Mouse (Mus musculus) hindbrain, embryonic 12.5 days (tissue): ENCODE data around the gene Aox3. TPM values are rescaled to one million over a fixed set of nuclear protein-coding genes. Genes with fewer than 3 reads are reported as not detected.

Experiments
- ATAC-seq: fragments of 200-750 bp; cut with Nextera tagmentation; 2 replicates; pipeline ENCODE4 v1.8.0; 2017; ENCODE audit warnings: moderate TSS enrichment; ENCODE audit not compliant: low FRiP score
- H3K27ac ChIP-seq: fragments of 300-500 bp; sonication (generic); 2 replicates; pipeline ENCODE4 v1.5.1; 2016; ENCODE audit warnings: mild to moderate bottlenecking
- H3K27me3 ChIP-seq: fragments of 300-500 bp; sonication (generic); 2 replicates; pipeline ENCODE4 v1.6.1; 2016; ENCODE audit warnings: mild to moderate bottlenecking
- H3K36me3 ChIP-seq: fragments of 300-500 bp; sonication (generic); 2 replicates; pipeline ENCODE4 v1.6.1; 2016; ENCODE audit warnings: mild to moderate bottlenecking
- H3K4me1 ChIP-seq: fragments of 300-500 bp; sonication (generic); 2 replicates; pipeline ENCODE4 v1.6.1; 2016
- H3K4me2 ChIP-seq: fragments of 300-500 bp; sonication (generic); replicated peaks from 2 replicates; pipeline ENCODE4 v1.6.1; 2016; ENCODE audit warnings: mild to moderate bottlenecking
- H3K4me3 ChIP-seq: fragments of 300-500 bp; sonication (generic); 2 replicates; pipeline ENCODE4 v1.5.1; 2016; ENCODE audit warnings: mild to moderate bottlenecking
- H3K9ac ChIP-seq: fragments of 300-500 bp; sonication (generic); 2 replicates; pipeline ENCODE4 v1.6.1; 2016; ENCODE audit warnings: mild to moderate bottlenecking, moderate library complexity
- H3K9me3 ChIP-seq: fragments of 300-500 bp; sonication (generic); replicated peaks from 2 replicates; pipeline ENCODE4 v1.6.1; 2016; ENCODE audit warnings: mild to moderate bottlenecking
- WGBS: fragments of 180-500 bp; shearing (Covaris S2); methylation state at CpG from one replicate; pipeline ENCODE4 v1.1.7; 2016; 5-methylcytosine and 5-hydroxymethylcytosine counted together
- polyA plus RNA-seq: library from polyadenylated mRNA; unstranded; fragments of >200 nt; fragmentation: Nextera tagmentation; extraction: Ambion mirVana; gene quantifications from 2 replicates; pipeline ENCODE4 v1.2.1, GENCODE M21; 2016

Gene Aox3
- polyA plus RNA-seq, 1 experiment from 2014 or later, result not detected

DNA sequence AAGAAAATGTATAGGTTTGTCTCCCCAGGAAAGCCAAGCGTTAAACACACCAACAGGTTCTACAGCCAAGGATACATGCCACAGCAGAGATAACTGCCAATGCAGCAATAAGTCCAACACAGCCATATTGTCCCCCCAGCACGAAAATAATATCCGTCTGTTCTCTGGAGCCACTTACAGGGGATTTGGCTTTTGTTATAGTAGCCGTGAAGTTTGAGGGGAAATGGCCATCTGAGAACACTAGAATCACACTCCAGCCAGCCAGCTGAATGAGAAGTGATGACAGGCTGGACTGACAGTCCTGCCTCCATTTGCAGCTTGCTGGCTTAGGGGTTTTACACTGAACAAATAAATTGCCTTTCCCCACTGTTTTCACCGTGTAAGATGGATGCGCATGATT lies 108.1 kb downstream of the Aox3 start:
- H3K36me3 ChIP-seq, result no peaks in the 10 kb centered on the region
- H3K9me3 ChIP-seq, result no peaks in the 10 kb centered on the region
- WGBS, result 68% methylated on average over 6 of the region's 6 CpGs
- no peaks in the 10 kb centered on the region for H3K4me1 ChIP-seq
- H3K9ac ChIP-seq, result no peak overlapping the region
- no peak overlapping the region for H3K4me3 ChIP-seq
- ATAC-seq, result no peak
- H3K27ac ChIP-seq, result no peak overlapping the region
- H3K4me2 ChIP-seq, result no peak overlapping the region
- H3K27me3 ChIP-seq, result no peaks in the 10 kb centered on the region

DNA sequence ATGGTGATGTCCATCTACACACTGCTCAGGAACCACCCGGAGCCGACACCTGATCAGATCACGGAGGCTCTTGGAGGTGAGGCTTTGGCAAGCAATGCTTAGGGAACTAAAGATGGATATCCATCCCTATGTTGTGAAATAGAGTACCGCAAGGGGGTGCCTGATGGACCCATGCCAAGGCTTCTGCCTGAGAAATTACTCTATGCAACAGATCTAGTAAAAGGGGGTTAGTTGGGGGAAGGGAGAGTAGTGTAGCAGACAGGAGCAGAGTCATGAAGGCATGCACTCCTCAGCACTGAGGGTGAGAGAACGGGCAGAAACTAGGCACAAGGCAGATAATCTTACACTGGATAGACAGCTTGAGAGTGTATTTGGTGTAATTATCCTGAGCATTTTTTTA lies 108.9 kb downstream of the Aox3 start:
- Histone ChIP-seq H3K4me3 (no peak overlapping the region), H3K36me3 (no peaks in the 10 kb centered on the region), H3K27ac (no peak overlapping the region), H3K9me3 (no peaks in the 10 kb centered on the region), H3K4me2 (no peak overlapping the region), H3K4me1 (no peaks in the 10 kb centered on the region), H3K27me3 (no peaks in the 10 kb centered on the region), H3K9ac (no peak overlapping the region)
- no peak for ATAC-seq
- 81% methylated on average over 5 of the region's 5 CpGs for WGBS

DNA sequence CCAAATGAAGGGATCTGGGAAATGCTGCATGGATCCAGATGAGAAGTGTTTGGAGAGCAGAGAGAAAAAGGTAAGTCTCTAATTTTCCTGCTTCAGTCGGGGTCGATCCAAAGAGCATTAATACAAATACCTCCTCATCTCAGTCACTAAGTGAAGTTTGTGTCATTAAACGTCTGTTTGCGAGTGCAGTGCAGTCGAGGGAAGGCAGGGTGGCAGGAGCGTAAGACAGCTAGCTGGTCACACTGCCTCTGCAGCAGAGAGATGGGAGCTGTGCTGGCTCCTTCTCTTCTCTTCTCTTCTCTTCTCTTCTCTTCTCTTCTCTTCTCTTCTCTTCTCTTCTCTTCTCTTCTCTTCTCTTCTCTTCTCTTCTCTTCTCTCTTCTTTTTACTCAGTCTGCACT lies 115.2 kb downstream of the Aox3 start:
- Histone ChIP-seq H3K4me2 (no peak overlapping the region), H3K27me3 (no peaks in the 10 kb centered on the region), H3K4me1 (0 out of 2 replicates have a peak, but pooled peaks cover 4% of the 10 kb centered on the region), H3K9ac (no peak overlapping the region), H3K36me3 (no peaks in the 10 kb centered on the region), H3K4me3 (no peak overlapping the region), H3K9me3 (no peaks in the 10 kb centered on the region), H3K27ac (no peak overlapping the region)
- no peak for ATAC-seq
- 78% methylated on average over 6 of the region's 6 CpGs for WGBS

DNA sequence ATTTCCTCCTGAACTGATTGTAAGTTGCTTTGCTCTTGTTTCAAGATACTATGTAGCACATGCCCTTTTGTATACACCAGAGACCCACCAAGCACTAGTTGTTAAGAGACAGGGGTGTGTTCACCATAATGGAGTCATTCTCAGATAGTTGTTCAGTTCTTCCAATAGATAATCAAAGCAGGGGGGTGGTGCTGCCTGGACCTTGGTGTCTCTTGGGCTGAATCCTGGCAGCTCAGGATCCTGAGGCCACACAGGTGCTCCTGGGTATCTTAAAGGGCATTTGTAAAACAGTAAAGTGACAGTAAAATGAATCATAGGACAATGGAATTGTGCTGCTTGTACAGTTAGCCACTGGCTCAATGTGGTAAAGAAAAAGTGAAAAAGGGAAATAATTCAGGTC lies 116.0 kb downstream of the Aox3 start:
- Histone ChIP-seq H3K27me3 (no peaks in the 10 kb centered on the region), H3K4me2 (no peak overlapping the region)

DNA sequence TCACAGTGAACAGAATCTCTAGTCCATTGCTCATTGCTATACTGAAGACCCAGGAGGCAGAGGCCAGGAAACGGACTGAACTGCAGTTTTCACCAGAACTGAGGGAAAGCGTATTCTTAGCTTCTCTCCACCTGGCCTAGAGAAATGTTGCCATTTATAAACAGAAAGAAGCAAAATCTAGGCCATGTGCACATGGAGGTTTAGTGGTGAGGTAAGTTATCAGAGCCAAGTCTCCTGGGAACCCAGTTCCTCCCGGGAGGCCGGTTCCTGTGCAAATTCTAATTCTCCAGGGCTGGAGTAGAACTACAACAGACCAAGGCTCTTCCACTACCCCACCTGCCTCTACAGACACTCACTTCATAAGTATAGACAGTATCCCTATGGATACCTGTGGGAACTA lies 116.8 kb downstream of the Aox3 start:
- no peaks in the 10 kb centered on the region for H3K9me3 ChIP-seq
- 92% methylated on average over 4 of the region's 4 CpGs for WGBS
- H3K27me3 ChIP-seq, result no peaks in the 10 kb centered on the region
- H3K4me3 ChIP-seq, result no peak overlapping the region
- H3K4me2 ChIP-seq, result no peak overlapping the region
- H3K4me1 ChIP-seq, result 0 out of 2 replicates have a peak, but pooled peaks cover 4% of the 10 kb centered on the region
- no peak overlapping the region for H3K27ac ChIP-seq
- no peak for ATAC-seq
- H3K9ac ChIP-seq, result no peak overlapping the region
- no peaks in the 10 kb centered on the region for H3K36me3 ChIP-seq

More for the DNA sequence above, 116.0 kb downstream of the Aox3 start:
- no peaks in the 10 kb centered on the region for H3K9me3 ChIP-seq
- no peak overlapping the region for H3K9ac ChIP-seq
- no peak for ATAC-seq
- 0 out of 2 replicates have a peak, but pooled peaks cover 4% of the 10 kb centered on the region for H3K4me1 ChIP-seq
- no peaks in the 10 kb centered on the region for H3K36me3 ChIP-seq
- H3K4me3 ChIP-seq, result no peak overlapping the region
- H3K27ac ChIP-seq, result no peak overlapping the region

DNA sequence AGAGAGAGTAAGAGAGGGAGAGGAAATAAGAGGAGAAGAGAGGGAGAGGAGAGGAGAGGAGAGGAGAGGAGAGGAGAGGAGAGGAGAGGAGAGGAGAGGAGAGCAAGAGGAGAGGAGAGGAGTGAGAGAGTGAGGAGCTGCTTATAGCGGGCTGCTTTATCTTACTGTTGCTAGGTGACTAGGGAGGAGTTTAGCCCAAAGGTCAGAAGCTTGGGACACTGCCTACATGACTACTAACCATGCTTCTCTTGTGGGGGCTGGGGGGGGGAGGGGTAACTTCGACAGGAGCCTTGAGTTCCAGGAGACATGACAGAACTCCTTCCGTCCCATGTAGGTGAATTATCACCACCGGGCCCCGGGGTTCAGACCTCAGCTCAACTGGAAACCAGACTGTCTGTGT lies 117.6 kb downstream of the Aox3 start:
- 51% methylated on average over 5 of the region's 5 CpGs for WGBS
- Histone ChIP-seq H3K27me3 (no peaks in the 10 kb centered on the region), H3K4me2 (no peak overlapping the region), H3K27ac (no peak overlapping the region), H3K4me1 (0 out of 2 replicates have a peak, but pooled peaks cover 4% of the 10 kb centered on the region), H3K36me3 (no peaks in the 10 kb centered on the region), H3K9ac (no peak overlapping the region), H3K9me3 (no peaks in the 10 kb centered on the region), H3K4me3 (no peak overlapping the region)
- ATAC-seq, result no peak

DNA sequence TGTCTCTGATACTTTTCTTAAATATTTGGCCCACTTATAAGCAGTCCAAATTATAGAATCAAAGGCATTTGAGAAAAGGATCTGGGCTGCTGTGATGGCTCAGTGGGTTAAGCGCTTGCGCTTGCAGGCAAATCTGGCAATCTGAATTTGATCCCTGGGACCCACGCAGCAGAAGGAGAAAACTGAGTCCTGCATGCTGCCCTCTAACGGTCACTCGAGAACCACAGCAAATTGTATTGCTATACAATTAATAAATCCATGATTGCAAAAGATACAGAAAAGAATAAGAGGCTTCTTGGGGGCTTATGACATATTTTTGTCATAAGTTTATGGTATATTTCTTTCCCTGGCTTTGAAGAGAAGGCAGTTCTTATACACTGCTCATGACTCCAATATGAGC lies 122.5 kb downstream of the Aox3 start:
- no peak for ATAC-seq
- 50% methylated on average over 5 of the region's 5 CpGs for WGBS

DNA sequence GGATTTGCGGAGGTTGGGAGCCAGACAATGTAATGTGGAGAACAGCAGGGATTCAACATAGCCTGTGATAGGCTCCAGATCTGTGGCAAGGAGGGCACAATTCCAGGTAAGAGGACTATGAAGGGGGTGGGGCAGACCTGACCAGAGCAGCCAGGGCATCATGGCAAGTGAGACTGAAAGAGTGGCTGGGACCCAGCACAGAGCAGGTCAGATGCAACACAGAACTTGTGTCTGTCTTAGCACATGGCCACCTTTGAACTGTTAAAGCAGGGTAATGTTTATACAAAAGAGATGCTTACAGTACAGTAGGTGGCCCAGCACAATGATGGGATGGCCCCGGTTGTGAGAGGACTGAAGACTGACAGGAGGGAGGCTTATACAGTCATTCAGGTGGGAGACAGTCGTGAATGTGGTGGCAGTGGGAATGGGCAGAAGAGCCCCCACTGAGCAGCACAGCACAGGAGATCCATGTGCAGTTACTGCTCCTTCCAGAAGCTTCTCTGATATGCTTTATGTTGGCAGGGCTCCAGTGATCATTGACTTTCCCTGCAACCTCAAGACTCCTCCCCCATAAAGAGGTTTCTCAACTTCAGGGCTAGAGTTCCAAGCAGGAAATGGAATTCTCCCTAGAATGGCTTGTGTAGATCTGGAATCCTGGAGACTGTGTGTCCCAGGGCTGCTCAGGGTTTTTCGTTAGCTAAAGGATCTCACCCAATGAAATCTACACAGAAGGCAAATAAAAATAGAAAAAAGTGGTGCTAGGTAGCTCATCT lies 124.8 kb downstream of the Aox3 start:
- H3K9me3 ChIP-seq, result no peaks in the 10 kb centered on the region
- H3K9ac ChIP-seq, result no peak overlapping the region
- H3K4me3 ChIP-seq, result no peak overlapping the region
- no peak overlapping the region for H3K27ac ChIP-seq
- no peak overlapping the region for H3K4me2 ChIP-seq
- H3K36me3 ChIP-seq, result no peaks in the 10 kb centered on the region
- H3K27me3 ChIP-seq, result no peaks in the 10 kb centered on the region
- no peaks in the 10 kb centered on the region for H3K4me1 ChIP-seq
- ATAC-seq, result no peak
- WGBS, result 76% methylated on average over 4 of the region's 4 CpGs

More for the DNA sequence above, 122.5 kb downstream of the Aox3 start:
- Histone ChIP-seq H3K9ac (no peak overlapping the region), H3K9me3 (no peaks in the 10 kb centered on the region), H3K4me2 (no peak overlapping the region), H3K4me3 (no peak overlapping the region), H3K27me3 (no peaks in the 10 kb centered on the region), H3K4me1 (no peaks in the 10 kb centered on the region), H3K27ac (no peak overlapping the region), H3K36me3 (no peaks in the 10 kb centered on the region)

DNA sequence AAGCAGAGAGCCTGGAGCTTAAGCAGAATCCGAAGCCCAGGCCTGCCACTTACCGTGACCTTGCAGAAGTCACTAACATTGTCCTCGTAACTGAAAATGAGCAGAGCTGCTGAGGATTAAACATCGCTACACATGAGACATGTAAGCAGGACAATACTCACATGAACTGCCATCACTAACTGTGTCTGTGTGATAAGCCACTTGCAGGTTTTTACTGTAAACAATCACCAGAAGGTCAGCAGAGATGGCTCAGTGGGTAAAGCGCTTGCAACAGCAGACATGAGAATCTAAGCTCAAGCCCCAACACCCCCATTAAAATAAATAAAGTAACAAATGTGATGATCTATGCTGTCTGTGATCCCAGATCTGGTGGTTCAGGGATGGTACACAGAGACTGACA lies 125.5 kb downstream of the Aox3 start:
- H3K4me1 ChIP-seq, result no peaks in the 10 kb centered on the region
- no peaks in the 10 kb centered on the region for H3K36me3 ChIP-seq
- H3K9ac ChIP-seq, result no peak overlapping the region
- H3K27me3 ChIP-seq, result no peaks in the 10 kb centered on the region
- no peak for ATAC-seq
- H3K27ac ChIP-seq, result no peak overlapping the region
- H3K4me3 ChIP-seq, result no peak overlapping the region
- 85% methylated on average over 5 of the region's 5 CpGs for WGBS
- H3K4me2 ChIP-seq, result no peak overlapping the region
- no peaks in the 10 kb centered on the region for H3K9me3 ChIP-seq

DNA sequence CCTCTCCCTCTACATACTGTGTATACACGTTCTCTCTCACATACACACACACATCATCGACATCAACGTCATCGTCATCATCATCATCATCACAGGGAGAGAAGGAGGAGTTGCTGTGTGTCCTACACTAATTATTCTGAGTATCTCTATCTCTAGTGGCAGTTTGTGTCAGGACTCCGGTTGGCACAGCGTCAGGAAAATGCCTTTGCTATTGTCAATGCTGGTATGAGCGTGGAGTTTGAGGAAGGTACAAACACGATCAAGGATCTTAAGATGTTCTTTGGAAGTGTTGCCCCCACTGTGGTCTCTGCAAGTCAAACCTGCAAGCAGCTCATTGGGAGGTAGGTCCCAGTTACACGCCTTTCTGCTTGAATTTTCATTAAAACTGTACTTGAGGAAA lies 126.0 kb downstream of the Aox3 start:
- no peak overlapping the region for H3K4me2 ChIP-seq
- H3K9me3 ChIP-seq, result no peaks in the 10 kb centered on the region
- ATAC-seq, result no peak
- H3K27ac ChIP-seq, result no peak overlapping the region
- WGBS, result 94% methylated on average over 9 of the region's 9 CpGs
- no peaks in the 10 kb centered on the region for H3K4me1 ChIP-seq
- no peaks in the 10 kb centered on the region for H3K36me3 ChIP-seq
- H3K27me3 ChIP-seq, result no peaks in the 10 kb centered on the region
- no peak overlapping the region for H3K4me3 ChIP-seq
- H3K9ac ChIP-seq, result no peak overlapping the region

DNA sequence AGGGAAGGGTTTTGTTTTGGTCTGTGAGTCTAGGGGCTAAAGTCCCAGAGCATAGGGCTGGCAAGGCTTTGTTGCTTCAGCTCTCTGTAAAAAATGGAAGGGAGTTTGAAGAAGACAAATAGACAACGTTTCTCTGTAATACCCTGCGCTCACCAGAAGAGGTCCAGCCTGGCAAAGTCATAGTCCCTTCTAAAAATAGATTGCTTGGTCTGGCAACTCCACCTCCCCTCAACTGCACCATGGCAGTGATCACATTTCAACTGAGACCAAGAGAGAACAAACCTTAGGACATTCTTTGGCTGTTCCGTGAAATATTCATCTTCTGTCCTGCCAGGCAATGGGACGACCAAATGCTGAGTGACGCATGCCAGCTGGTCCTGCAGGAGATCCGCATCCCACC lies 127.4 kb downstream of the Aox3 start:
- no peaks in the 10 kb centered on the region for H3K36me3 ChIP-seq
- no peak overlapping the region for H3K9ac ChIP-seq
- ATAC-seq, result no peak
- H3K4me3 ChIP-seq, result no peak overlapping the region
- 68% methylated on average over 6 of the region's 6 CpGs for WGBS
- H3K27ac ChIP-seq, result no peak overlapping the region
- no peaks in the 10 kb centered on the region for H3K9me3 ChIP-seq
- no peaks in the 10 kb centered on the region for H3K4me1 ChIP-seq
- H3K27me3 ChIP-seq, result no peaks in the 10 kb centered on the region
- no peak overlapping the region for H3K4me2 ChIP-seq

DNA sequence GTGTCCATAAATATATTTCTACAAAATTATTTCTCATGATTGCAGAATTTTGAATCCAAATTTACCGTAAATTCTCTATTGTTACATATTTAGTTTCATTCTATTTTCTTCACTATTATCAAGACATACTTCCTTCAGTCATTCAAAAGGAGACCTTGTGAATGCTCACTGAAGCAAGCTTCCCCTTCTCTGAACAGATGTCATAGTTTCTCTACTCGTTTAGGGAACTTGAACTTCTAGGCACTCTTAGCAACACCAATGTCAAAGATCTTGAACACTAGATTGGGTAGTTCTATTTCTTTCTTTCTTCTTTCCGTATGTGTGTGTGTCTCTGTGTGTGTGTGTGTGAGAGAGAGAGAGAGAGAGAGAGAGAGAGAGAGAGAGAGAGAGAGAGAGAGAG lies 131.6 kb downstream of the Aox3 start:
- Histone ChIP-seq H3K9me3 (no peaks in the 10 kb centered on the region), H3K4me1 (no peaks in the 10 kb centered on the region), H3K4me3 (no peak overlapping the region), H3K4me2 (no peak overlapping the region), H3K9ac (no peak overlapping the region), H3K27me3 (no peaks in the 10 kb centered on the region), H3K36me3 (no peaks in the 10 kb centered on the region), H3K27ac (no peak overlapping the region)
- WGBS, result 80% methylated on average over 3 of the region's 3 CpGs
- ATAC-seq, result no peak

DNA sequence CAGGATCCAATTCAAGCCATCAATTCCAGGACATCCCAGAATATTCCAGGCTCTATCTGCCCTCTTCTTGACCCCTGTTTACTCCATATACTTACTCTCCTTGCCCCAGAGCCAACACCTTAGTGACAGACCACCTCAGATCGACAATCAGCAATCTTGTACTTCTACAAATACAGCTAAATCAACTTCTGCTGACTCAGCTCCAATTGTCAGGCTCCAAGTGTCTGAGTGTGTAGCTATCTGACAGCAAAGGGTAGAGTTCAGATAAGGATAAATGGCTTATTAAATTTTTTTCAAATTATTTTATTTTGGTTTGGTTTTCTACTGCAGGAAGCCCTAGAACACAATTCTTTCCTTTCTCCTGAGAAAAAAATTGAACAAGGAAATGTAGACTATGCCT lies 135.6 kb downstream of the Aox3 start:
- Histone ChIP-seq H3K36me3 (no peaks in the 10 kb centered on the region), H3K27ac (no peak overlapping the region), H3K4me1 (no peaks in the 10 kb centered on the region), H3K4me2 (no peak overlapping the region), H3K9ac (no peak overlapping the region), H3K27me3 (no peaks in the 10 kb centered on the region), H3K4me3 (no peak overlapping the region), H3K9me3 (no peaks in the 10 kb centered on the region)
- no peak for ATAC-seq
- WGBS, result 69% methylated on average over 1 of the region's 1 CpGs
